Mouse (Mus musculus) splenic B cell, adult 2 months (primary cell): ENCODE results near the gene Peli2.

Source experiments
- DNase-seq: peaks from one replicate; pipeline ENCODE4 v3.0.0-alpha.2; 2011; ENCODE audit warnings: low read depth, low spot score
- H3K27me3 ChIP-seq: 2 replicates; pipeline ENCODE4 v1.6.1; 2012; ENCODE audit warnings: mild to moderate bottlenecking, low read length, moderate library complexity, mixed read lengths; ENCODE audit not compliant: control insufficient read depth, poor library complexity, insufficient read depth, severe bottlenecking
- H3K36me3 ChIP-seq: 2 replicates; pipeline ENCODE4 v1.6.1; 2012; ENCODE audit warnings: mild to moderate bottlenecking, low read length, moderate library complexity, mixed read lengths; ENCODE audit not compliant: control insufficient read depth, poor library complexity, insufficient read depth, severe bottlenecking

The Peli2 gene

DNA sequence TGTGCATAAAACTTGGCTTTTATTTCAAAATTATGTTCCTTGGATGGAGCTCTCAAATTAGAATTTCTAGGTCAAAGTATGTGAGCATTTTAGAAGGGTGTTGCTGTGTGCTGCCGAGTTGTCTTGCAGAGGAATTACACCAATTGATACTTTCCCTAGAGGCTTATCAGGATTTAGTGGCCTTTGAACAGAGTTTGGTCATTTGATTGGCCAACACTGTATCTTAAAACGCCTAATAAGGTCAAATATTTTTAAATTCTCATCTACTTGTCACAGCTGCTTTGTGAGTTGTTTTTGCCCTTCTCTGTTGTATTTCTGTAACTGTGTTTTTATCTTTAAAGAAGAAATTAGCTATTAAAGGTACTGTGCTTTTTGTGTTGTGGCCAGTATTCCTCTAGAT, 32.4 kb downstream of the Peli2 start:
- Histone ChIP-seq H3K36me3 (no peaks in the 10 kb centered on the region), H3K27me3 (no peaks in the 10 kb centered on the region)
- no peak for DNase-seq

DNA sequence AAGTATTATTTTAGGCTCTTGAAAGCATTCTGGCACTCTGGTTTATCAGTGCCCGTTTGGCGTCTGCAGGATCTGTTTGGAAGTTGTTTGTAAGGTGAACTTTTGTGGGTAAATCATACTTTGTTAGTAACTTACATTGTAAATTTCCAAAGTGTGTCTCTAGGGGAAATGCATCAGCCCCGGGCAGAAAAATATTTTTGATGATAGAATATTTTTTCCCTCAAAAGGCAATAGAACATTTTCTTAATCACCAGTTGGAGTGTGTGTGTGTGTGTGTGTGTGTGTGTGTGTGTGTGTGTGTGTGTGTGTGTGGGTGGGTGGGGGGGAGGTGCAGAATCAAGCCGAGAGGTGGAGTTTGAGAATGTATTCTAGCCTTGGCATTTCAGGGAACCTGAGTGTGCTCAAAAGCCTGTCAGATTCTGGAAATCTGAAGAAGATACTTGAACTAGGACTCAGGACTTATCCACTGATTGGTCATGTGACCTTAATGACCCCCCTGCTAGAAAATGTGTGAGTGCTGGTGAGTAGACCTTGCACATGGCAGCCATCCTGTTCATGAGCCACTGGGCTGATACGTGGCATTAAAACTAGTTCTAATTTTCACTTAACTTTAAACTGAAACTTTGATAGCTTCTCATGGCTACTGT, 33.4 kb downstream of the Peli2 start:
- H3K27me3 ChIP-seq: no peaks in the 10 kb centered on the region
- no peak for DNase-seq
- no peaks in the 10 kb centered on the region for H3K36me3 ChIP-seq

DNA sequence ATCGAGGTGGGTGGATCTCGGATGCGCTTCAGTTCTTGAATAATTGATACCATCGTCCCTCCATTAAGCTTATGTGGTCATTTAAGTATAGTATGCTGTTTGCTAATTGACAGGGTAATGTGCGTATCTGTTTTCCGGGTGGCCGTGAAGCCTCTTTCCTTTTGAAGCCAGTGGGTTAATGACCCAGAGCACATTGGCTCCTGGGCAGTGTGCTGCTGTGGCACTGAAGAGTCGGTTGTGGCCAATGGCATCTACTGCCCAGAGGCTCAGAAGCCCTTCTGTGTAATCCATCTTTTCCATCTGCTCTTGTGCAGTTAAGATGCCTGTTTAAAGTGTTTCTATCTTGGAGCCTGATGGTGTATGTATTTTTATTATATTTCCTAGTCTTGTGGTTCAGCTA, 34.0 kb downstream of the Peli2 start:
- H3K27me3 ChIP-seq: no peaks in the 10 kb centered on the region
- DNase-seq: no peak
- no peaks in the 10 kb centered on the region for H3K36me3 ChIP-seq

DNA sequence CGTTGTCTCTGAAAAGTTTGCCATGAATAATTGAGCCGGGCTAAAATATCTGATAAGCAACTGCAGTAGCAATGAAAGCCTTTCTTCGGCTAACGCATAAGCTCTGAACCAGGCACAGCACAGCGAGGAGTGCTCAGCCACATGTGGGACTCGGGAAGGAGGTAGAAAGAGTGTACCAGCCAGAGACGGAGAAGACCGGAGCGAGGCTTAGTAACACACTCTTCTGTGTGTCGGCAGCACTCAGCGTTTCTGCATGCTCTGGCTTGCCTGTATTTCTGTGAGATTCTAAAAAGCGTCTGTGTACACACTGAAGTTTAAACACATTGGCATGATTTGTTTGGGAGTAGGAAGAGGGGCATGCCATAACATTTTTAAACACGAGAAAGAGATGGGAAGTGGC, 34.5 kb downstream of the Peli2 start:
- no peaks in the 10 kb centered on the region for H3K27me3 ChIP-seq
- DNase-seq: no peak
- H3K36me3 ChIP-seq: no peaks in the 10 kb centered on the region

DNA sequence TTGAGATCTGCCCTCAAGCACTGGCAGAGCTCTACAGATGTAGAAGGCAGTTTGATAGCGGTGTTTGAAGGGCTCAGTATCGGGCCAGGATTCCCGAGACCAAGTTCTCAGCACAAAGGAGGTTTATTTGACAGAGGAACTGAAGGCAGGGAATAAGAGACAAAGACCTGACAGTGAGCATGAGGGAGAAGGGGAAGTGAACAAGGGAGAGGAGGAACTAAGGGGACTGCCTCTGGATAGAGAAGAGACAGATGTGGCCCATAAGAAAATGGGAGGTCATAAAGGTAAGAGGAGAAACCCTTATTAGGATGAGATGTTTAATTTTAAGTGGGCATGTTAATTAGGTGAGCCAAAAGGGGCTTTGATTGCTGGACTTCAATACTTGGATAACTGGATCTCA, 36.5 kb downstream of the Peli2 start:
- no peaks in the 10 kb centered on the region for H3K36me3 ChIP-seq
- DNase-seq: no peak
- H3K27me3 ChIP-seq: no peaks in the 10 kb centered on the region

DNA sequence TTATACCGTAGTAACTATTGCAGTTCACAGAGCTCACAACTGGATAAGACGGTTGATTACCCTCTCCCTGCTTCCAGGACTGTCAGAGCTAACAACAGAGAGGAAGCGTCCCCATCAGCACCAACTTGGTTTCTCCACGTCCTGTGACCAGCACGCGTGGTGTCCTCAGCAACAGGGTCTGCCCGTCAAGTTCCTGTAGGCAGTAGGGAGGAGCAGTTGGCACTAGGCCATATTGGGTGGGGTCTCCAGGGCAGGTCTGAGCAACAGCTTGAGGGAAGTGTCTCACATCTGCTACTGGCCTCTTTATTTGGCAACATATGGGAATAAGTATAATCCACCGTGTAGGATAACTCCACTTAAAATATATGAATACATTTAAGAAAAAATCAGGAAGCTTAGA, 37.2 kb downstream of the Peli2 start:
- Histone ChIP-seq H3K36me3 (no peaks in the 10 kb centered on the region), H3K27me3 (no peaks in the 10 kb centered on the region)
- no peak for DNase-seq

DNA sequence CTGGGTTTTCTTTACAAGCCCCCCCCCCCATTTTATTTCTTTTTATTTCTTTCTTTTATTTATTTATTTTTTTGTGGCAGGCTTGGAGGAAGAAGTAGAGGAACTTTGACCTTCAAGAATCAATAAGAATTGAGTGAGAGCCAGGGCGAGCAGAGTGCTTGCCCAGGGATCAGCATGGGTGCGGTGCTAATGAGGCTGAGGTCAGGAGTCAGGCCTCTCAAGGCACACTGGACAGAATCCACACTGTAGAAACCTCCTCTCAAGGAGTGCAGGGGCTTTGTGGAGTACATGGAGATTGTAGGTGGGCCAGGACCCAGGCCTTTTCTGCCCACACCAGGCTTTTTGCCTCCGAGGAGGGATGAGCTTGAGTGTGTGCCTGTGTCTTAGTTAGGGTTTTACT, 38.8 kb downstream of the Peli2 start:
- DNase-seq: no peak
- Histone ChIP-seq H3K27me3 (no peaks in the 10 kb centered on the region), H3K36me3 (no peaks in the 10 kb centered on the region)

DNA sequence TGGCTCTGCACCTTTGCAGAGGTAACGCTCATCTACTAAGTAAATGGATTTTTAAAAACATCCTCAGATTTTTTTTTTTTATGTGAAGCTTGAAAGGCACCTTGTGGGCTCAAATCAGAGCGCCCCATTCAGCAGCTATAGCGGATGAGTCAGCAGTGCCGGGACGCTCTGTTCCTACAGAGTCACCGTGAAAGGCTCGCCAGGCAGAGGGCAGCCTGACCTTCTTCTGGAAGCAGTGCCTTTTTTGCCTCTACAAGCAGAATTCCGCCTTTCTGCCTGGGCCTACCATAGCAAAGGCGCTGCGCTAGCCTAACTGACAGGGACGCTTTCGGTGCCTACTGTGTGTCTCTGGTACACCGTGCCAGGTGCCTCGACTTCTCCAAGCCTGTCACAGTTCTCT, 41.8 kb downstream of the Peli2 start:
- DNase-seq: no peak
- Histone ChIP-seq H3K27me3 (no peaks in the 10 kb centered on the region), H3K36me3 (no peaks in the 10 kb centered on the region)

DNA sequence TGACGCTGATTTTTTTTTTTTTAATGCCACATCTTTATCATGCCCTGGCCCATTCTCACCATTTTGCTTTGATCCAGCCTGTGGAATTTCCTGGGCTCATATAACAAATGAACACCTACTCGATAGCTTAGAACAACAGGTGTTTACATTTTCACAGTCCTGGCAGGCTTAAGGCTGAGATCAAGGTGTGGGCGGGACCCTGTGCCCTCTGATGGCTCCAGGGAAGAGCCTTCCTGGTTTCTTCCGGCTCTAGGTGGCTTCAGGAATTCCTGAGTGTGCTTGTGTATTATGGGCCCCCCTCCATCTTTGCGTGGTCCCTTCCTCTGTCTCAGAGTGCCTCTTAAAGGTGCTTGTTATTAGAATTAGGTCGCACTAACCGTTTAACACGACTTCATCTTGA, 44.3 kb downstream of the Peli2 start:
- no peaks in the 10 kb centered on the region for H3K27me3 ChIP-seq
- no peak for DNase-seq
- no peaks in the 10 kb centered on the region for H3K36me3 ChIP-seq

DNA sequence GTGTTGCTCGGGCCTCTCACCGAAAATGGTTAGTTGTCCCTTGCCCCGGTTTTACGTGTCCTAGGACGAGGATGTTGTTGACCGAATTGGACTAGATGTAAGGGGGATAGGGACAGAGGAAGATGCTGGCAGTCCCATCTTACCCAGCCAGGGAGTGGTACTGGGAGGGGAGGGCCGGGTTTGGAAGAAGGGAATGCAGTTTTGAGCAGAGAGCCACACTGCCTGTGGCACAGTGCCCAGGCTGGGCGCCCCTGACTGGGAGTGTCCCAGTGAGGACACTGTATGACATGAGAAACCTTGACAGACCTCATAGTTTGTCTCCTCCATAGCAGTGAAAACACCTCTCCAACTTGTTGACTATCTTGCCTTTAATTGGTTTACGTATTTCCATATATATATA, 45.8 kb downstream of the Peli2 start:
- no peaks in the 10 kb centered on the region for H3K27me3 ChIP-seq
- no peaks in the 10 kb centered on the region for H3K36me3 ChIP-seq

DNA sequence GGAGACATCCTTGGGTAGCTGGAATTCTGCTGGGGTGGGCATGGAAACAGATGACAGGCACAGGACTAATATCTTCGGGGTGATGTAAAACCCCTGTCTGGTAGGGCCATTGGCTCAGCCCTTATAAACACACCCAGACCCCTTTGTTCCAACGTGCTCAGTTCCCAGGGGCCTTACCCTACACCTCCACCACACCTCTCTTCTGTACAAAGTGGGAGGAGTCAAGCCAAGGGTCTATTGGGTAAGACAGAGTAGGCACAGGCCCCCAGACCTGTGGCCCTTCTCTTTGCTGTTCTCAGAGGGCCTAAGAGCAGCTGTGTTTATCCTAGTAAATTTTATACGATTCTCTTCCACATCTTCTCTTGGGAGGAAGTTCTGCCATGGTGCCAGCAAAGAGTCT, 46.4 kb downstream of the Peli2 start:
- H3K27me3 ChIP-seq: no peaks in the 10 kb centered on the region
- no peaks in the 10 kb centered on the region for H3K36me3 ChIP-seq
- DNase-seq: no peak

More for the DNA sequence above, 45.8 kb downstream of the Peli2 start:
- DNase-seq: no peak

DNA sequence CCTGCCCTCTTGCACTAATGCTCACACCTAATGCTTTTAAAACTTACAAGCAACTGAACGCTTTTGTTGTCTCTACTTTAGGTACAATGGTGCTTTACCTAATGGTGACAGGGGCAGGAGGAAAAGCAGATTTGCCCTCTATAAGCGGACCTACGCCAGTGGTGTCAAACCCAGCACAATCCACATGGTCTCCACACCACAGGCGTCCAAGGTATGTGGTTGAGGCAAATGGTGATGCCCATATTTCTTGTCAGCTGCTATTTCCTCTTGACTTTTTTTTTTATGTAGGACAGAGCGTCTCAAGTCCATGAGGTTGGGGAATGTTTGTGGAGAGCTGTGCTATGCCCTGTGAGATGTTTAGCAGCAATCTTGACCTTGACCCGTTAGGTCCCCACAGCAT, 47.5 kb downstream of the Peli2 start:
- H3K27me3 ChIP-seq: no peaks in the 10 kb centered on the region
- H3K36me3 ChIP-seq: no peaks in the 10 kb centered on the region
- no peak for DNase-seq

DNA sequence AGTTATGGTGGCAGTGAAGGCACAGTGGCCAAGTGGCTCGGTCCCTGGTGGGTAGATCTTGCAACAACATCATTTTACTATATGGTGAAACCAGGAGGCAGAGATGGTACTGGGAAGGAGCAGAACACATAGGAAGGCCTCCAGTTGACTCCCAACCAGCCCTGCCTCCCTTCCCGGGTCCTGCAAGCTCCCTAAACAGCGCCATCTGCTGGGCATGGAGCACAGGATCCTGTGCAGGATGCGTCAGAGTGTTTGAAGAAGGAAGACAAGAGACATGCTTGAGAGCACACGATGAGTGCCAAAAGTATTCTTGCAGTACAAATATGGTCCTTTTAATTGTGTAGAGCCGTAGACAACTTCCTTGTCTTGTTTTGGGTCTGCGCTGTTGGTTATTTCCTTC, 49.3 kb downstream of the Peli2 start:
- DNase-seq: no peak
- H3K27me3 ChIP-seq: no peaks in the 10 kb centered on the region
- no peaks in the 10 kb centered on the region for H3K36me3 ChIP-seq

DNA sequence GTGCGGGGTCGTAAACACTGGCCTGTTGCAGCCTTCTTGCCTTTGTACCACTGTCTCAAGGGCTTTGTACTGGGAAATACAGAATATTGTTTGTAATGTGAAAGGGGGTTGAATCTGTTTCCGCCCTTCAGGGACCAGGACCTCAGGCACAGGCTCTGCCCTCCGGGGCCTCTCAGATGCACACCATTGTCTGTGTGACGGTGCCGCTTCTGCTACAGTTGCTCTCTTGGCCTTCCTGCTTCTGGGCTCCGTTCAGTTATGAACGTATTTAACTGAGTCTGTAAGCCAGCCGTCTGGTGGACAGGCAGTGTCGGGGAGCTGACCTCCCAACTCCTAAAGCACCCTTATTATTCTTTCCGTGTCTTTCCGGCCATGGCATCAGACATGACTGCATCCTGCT, 50.6 kb downstream of the Peli2 start:
- no peak for DNase-seq
- H3K27me3 ChIP-seq: no peaks in the 10 kb centered on the region

DNA sequence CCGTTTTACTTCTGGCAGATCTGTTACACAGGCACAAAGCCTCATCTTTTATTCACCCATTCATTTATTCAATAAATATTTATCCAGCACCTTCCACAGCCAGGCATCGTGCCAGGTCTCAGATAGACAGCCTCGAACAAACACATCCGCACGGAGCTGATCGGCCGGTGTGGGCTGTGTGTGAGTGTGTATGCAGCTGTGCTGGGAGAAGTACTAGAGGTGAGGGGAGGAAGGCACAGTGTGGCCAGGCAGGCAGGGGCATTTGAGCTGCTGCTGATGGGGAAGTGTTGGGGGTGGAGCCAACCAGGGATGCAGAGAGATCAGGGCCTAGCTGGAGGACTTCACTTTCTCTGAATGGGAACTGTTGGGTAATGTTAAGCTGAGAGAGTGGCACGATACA, 51.4 kb downstream of the Peli2 start:
- H3K36me3 ChIP-seq: no peaks in the 10 kb centered on the region
- H3K27me3 ChIP-seq: no peaks in the 10 kb centered on the region
- DNase-seq: no peak

More for the DNA sequence above, 50.6 kb downstream of the Peli2 start:
- H3K36me3 ChIP-seq: no peaks in the 10 kb centered on the region

DNA sequence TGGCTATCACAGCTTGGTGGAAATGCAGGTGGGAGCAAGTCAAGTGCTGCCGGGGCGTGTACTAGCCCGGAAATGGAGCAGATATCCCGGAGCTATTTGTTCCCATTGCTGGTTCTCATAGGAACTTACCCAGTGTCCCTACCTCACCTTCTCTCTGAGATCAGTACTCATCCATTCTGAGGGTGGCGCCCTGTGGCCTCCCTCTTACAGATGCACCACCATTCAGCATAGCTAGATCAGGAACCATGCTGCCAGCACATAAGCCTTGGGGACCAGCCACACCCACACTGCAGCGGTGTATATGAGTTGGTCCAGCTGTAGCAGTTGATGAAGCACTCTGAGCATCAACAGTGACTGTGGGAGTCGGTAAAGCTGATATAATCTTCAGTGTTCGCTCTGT, 52.3 kb downstream of the Peli2 start:
- Histone ChIP-seq H3K36me3 (no peaks in the 10 kb centered on the region), H3K27me3 (no peaks in the 10 kb centered on the region)
- DNase-seq: no peak
